Mouse (Mus musculus): ENCODE data around the gene Cyp11a1.
A peak's percentile ranks its signal among the peaks of the same experiment; 100 is the strongest.

Gene Cyp11a1

GRCm38 (mm10) chr9:58009015-58009362 lies 2.8 kb downstream of the Cyp11a1 start:
- DNase-seq (ENCODE audit: low read depth, low spot score), result peak; percentile 55

GRCm38 (mm10) chr9:58009588-58009987 lies 3.4 kb downstream of the Cyp11a1 start:
- no peak for DNase-seq (ENCODE audit: low read depth, low spot score)

GRCm38 (mm10) chr9:58011027-58011426 lies 4.8 kb downstream of the Cyp11a1 start:
- no peak for DNase-seq (ENCODE audit: low read depth, low spot score)

- DNase-seq (ENCODE audit: low read depth, low spot score), result no peak
These were observed 5.3 kb downstream of the Cyp11a1 start for GRCm38 (mm10) chr9:58011552-58011951.

- DNase-seq (ENCODE audit: low read depth, low spot score), result no peak
These were observed 6.3 kb downstream of the Cyp11a1 start for GRCm38 (mm10) chr9:58012486-58012885.

GRCm38 (mm10) chr9:58012935-58013334 lies 6.7 kb downstream of the Cyp11a1 start:
- DNase-seq (ENCODE audit: low read depth, low spot score), result no peak

- no peak for DNase-seq (ENCODE audit: low read depth, low spot score)
These were observed 8.4 kb downstream of the Cyp11a1 start for GRCm38 (mm10) chr9:58014393-58015160.

- no peak for DNase-seq (ENCODE audit: low read depth, low spot score)
These were observed 9.6 kb downstream of the Cyp11a1 start for GRCm38 (mm10) chr9:58015856-58016255.

- DNase-seq (ENCODE audit: low read depth, low spot score), result no peak
These were observed 10.8 kb downstream of the Cyp11a1 start for GRCm38 (mm10) chr9:58016962-58017361.

GRCm38 (mm10) chr9:58018385-58018784 lies 12.2 kb downstream of the Cyp11a1 start:
- no peak for DNase-seq (ENCODE audit: low read depth, low spot score)

GRCm38 (mm10) chr9:58025995-58026394 lies 19.8 kb downstream of the Cyp11a1 start:
- no peak for DNase-seq (ENCODE audit: low read depth, low spot score)

- no peak for DNase-seq (ENCODE audit: low read depth, low spot score)
These were observed 21.4 kb downstream of the Cyp11a1 start for GRCm38 (mm10) chr9:58027426-58028180.

- DNase-seq (ENCODE audit: low read depth, low spot score), result no peak
These were observed 22.6 kb downstream of the Cyp11a1 start for GRCm38 (mm10) chr9:58028841-58029240.

GRCm38 (mm10) chr9:58029635-58030034 lies 23.4 kb downstream of the Cyp11a1 start:
- DNase-seq (ENCODE audit: low read depth, low spot score), result no peak

- no peak for DNase-seq (ENCODE audit: low read depth, low spot score)
These were observed 25.7 kb downstream of the Cyp11a1 start for GRCm38 (mm10) chr9:58031895-58032294.

- DNase-seq (ENCODE audit: low read depth, low spot score), result no peak
These were observed 29.3 kb downstream of the Cyp11a1 start for GRCm38 (mm10) chr9:58035519-58035918.

GRCm38 (mm10) chr9:58035951-58036698 lies 29.9 kb downstream of the Cyp11a1 start:
- no peak for DNase-seq (ENCODE audit: low read depth, low spot score)

- no peak for DNase-seq (ENCODE audit: low read depth, low spot score)
These were observed 30.8 kb downstream of the Cyp11a1 start for GRCm38 (mm10) chr9:58036961-58037360.

GRCm38 (mm10) chr9:58038500-58039168 lies 32.4 kb downstream of the Cyp11a1 start:
- peak; percentile 63 for DNase-seq (ENCODE audit: low read depth, low spot score)

GRCm38 (mm10) chr9:58040977-58041376 lies 34.8 kb downstream of the Cyp11a1 start:
- no peak for DNase-seq (ENCODE audit: low read depth, low spot score)

GRCm38 (mm10) chr9:58042391-58042790 lies 36.2 kb downstream of the Cyp11a1 start:
- DNase-seq (ENCODE audit: low read depth, low spot score), result no peak
